Mouse (Mus musculus) CH12.LX (cell line): ENCODE measurements around the gene Prkag1. TPM values are rescaled to one million over a fixed set of nuclear protein-coding genes. Genes with fewer than 3 reads are reported as not detected.
A peak's percentile ranks its signal among the peaks of the same experiment; 100 is the strongest.

Experiments used
- DNase-seq: peaks from one replicate; pipeline ENCODE4 v3.0.0-alpha.2; 2013; ENCODE audit errors: extremely low read depth
- H3K27ac ChIP-seq: 2 replicates; pipeline ENCODE4 v1.5.1; 2012; ENCODE audit warnings: low read depth, mild to moderate bottlenecking, control low read depth, moderate library complexity; ENCODE audit not compliant: insufficient read depth
- H3K27me3 ChIP-seq: replicated peaks from 2 replicates; pipeline ENCODE3; 2012; ENCODE audit warnings: inconsistent platforms
- H3K36me3 ChIP-seq, 2 experiments: replicated peaks in 1 of 2; 2 replicates each; pipeline versions ENCODE3 to v1.6.1; 2012; ENCODE audit warnings: inconsistent platforms in 1 of 2, low read length in 1 of 2, mild to moderate bottlenecking in 1 of 2, mixed read lengths in 1 of 2, moderate library complexity in 1 of 2; ENCODE audit not compliant: control insufficient read depth in 1 of 2, insufficient read depth in 1 of 2
- H3K4me1 ChIP-seq, 2 experiments: 2 replicates each; pipeline ENCODE4 v1.6.1; 2012; ENCODE audit warnings: inconsistent platforms in 1 of 2, moderate library complexity in 1 of 2; ENCODE audit not compliant: insufficient read depth in 2 of 2, control insufficient read depth in 1 of 2
- H3K4me2 ChIP-seq: 2 replicates; pipeline ENCODE4 v1.6.1; 2012; ENCODE audit warnings: low read depth, mild to moderate bottlenecking, control low read depth; ENCODE audit not compliant: poor library complexity, insufficient read depth, severe bottlenecking
- H3K4me3 ChIP-seq, 3 experiments: fragments of 150-350 bp in 1 of 3; sonication (generic) in 1 of 3; replicated peaks in 1 of 3; 2 replicates each; pipeline versions ENCODE3 to v1.5.1; 2011 to 2012; ENCODE audit warnings: low read depth in 2 of 3, low read length in 2 of 3, mild to moderate bottlenecking in 2 of 3, moderate library complexity in 2 of 3, control low read depth in 1 of 3, improper control_type of control experiment in 1 of 3, inconsistent platforms in 1 of 3, mixed read lengths in 1 of 3; ENCODE audit not compliant: poor library complexity in 1 of 3
- H3K79me2 ChIP-seq: replicated peaks from 2 replicates; pipeline ENCODE4 v1.6.1; 2012; ENCODE audit warnings: mild to moderate bottlenecking, moderate library complexity; ENCODE audit not compliant: control insufficient read depth, poor library complexity, insufficient read depth, severe bottlenecking; ENCODE audit errors: extremely low read depth
- H3K9ac ChIP-seq: 2 replicates; pipeline ENCODE4 v1.6.1; 2012; ENCODE audit warnings: low read depth, mild to moderate bottlenecking, control low read depth, moderate library complexity; ENCODE audit not compliant: insufficient read depth
- H3K9me3 ChIP-seq: replicated peaks from 2 replicates; pipeline ENCODE3; 2012; ENCODE audit warnings: low read length, inconsistent platforms, mixed read lengths
- BHLHE40 ChIP-seq: IDR thresholded peaks from 2 replicates; pipeline ENCODE4 v1.6.1; 2011; ENCODE audit warnings: mild to moderate bottlenecking, low read depth, low read length, improper control_type of control experiment
- CHD1 ChIP-seq: IDR thresholded peaks from 2 replicates; pipeline ENCODE4 v1.6.1; 2012; ENCODE audit warnings: low read depth, low read length, improper control_type of control experiment, inconsistent platforms
- CHD2 ChIP-seq: IDR thresholded peaks from 2 replicates; pipeline ENCODE4 v1.6.1; 2011; ENCODE audit warnings: low read length, improper control_type of control experiment
- CTCF ChIP-seq, 2 experiments: IDR thresholded peaks in 1 of 2; conservative IDR thresholded peaks in 1 of 2; 2 replicates each; pipeline ENCODE4 v1.5.1; 2011 to 2012; ENCODE audit warnings: low read depth in 2 of 2, low read length in 2 of 2, improper control_type of control experiment in 1 of 2, inconsistent platforms in 1 of 2, mild to moderate bottlenecking in 1 of 2, moderate library complexity in 1 of 2
- E2F4 ChIP-seq: IDR thresholded peaks from 2 replicates; pipeline ENCODE4 v1.6.1; 2011; ENCODE audit warnings: low read depth, low read length, improper control_type of control experiment; ENCODE audit not compliant: insufficient replicate concordance
- EP300 ChIP-seq: IDR thresholded peaks from 2 replicates; pipeline ENCODE4 v1.6.1; 2011; ENCODE audit warnings: low read length, improper control_type of control experiment
- ETS1 ChIP-seq: conservative IDR thresholded peaks from 2 replicates; pipeline ENCODE4 v1.6.1; 2012; ENCODE audit warnings: low read depth, mild to moderate bottlenecking, inconsistent platforms, low read length, improper control_type of control experiment, moderate library complexity
- GABPA ChIP-seq: IDR thresholded peaks from 2 replicates; pipeline ENCODE4 v1.6.1; 2012; ENCODE audit warnings: low read depth, low read length, improper control_type of control experiment, inconsistent platforms; ENCODE audit not compliant: insufficient replicate concordance
- IRF4 ChIP-seq: IDR thresholded peaks from 2 replicates; pipeline ENCODE4 v1.6.1; 2014; ENCODE audit warnings: low read depth, mild to moderate bottlenecking, inconsistent platforms, low read length, improper control_type of control experiment
- JUN ChIP-seq: IDR thresholded peaks from 2 replicates; pipeline ENCODE4 v1.6.1; 2011; ENCODE audit warnings: low read depth, mild to moderate bottlenecking, low read length, improper control_type of control experiment, moderate library complexity; ENCODE audit not compliant: insufficient read depth
- JUND ChIP-seq: conservative IDR thresholded peaks from 2 replicates; pipeline ENCODE4 v1.6.1; 2011; ENCODE audit warnings: low read depth, low read length, improper control_type of control experiment
- KAT2A ChIP-seq: IDR thresholded peaks from 2 replicates; pipeline ENCODE4 v1.6.1; 2012; ENCODE audit warnings: low read length, improper control_type of control experiment, inconsistent platforms; ENCODE audit not compliant: insufficient replicate concordance
- MEF2A ChIP-seq: IDR thresholded peaks from 2 replicates; pipeline ENCODE4 v1.6.1; 2014; ENCODE audit warnings: low read depth, mild to moderate bottlenecking, inconsistent platforms, low read length, improper control_type of control experiment, borderline replicate concordance
- MYC ChIP-seq: IDR thresholded peaks from 2 replicates; pipeline ENCODE4 v1.6.1; 2011; ENCODE audit warnings: low read depth, mild to moderate bottlenecking, improper control_type of control experiment, low read length
- NRF1 ChIP-seq: IDR thresholded peaks from 2 replicates; pipeline ENCODE4 v1.6.1; 2014; ENCODE audit warnings: low read depth, mild to moderate bottlenecking, inconsistent platforms, low read length, improper control_type of control experiment, moderate library complexity
- PAX5 ChIP-seq: IDR thresholded peaks from 2 replicates; pipeline ENCODE4 v1.6.1; 2012; ENCODE audit warnings: low read length, inconsistent platforms, mixed read lengths
- POLR2A ChIP-seq: IDR thresholded peaks from 2 replicates; pipeline ENCODE4 v1.6.1; 2011; ENCODE audit warnings: low read depth, mild to moderate bottlenecking, improper control_type of control experiment, low read length
- POLR2AphosphoS2 ChIP-seq: IDR thresholded peaks from 2 replicates; pipeline ENCODE4 v1.6.1; 2011; ENCODE audit warnings: low read depth, low read length, improper control_type of control experiment
- RAD21 ChIP-seq: IDR thresholded peaks from 2 replicates; pipeline ENCODE4 v1.6.1; 2011; ENCODE audit warnings: low read depth, mild to moderate bottlenecking, low read length, improper control_type of control experiment, moderate library complexity
- RCOR1 ChIP-seq: conservative IDR thresholded peaks from 2 replicates; pipeline ENCODE4 v1.6.1; 2012; ENCODE audit warnings: low read depth, mild to moderate bottlenecking, inconsistent platforms, low read length, improper control_type of control experiment
- SMC3 ChIP-seq: IDR thresholded peaks from 2 replicates; pipeline ENCODE4 v1.6.1; 2011; ENCODE audit warnings: low read depth, low read length, improper control_type of control experiment
- TBP ChIP-seq: conservative IDR thresholded peaks from 2 replicates; pipeline ENCODE4 v1.6.1; 2011; ENCODE audit warnings: low read depth, low read length, improper control_type of control experiment
- UBTF ChIP-seq: IDR thresholded peaks from 2 replicates; pipeline ENCODE4 v1.6.1; 2012; ENCODE audit warnings: low read depth, mild to moderate bottlenecking, inconsistent platforms, low read length, improper control_type of control experiment, moderate library complexity
- USF2 ChIP-seq: conservative IDR thresholded peaks from 2 replicates; pipeline ENCODE4 v1.6.1; 2011; ENCODE audit warnings: low read depth, low read length, improper control_type of control experiment
- ZC3H11A ChIP-seq: IDR thresholded peaks from 2 replicates; pipeline ENCODE4 v1.6.1; 2012; ENCODE audit warnings: low read depth, mild to moderate bottlenecking, inconsistent platforms, low read length, improper control_type of control experiment
- ZKSCAN1 ChIP-seq: IDR thresholded peaks from 2 replicates; pipeline ENCODE4 v1.6.1; 2012; ENCODE audit warnings: low read depth, inconsistent platforms, low read length, improper control_type of control experiment, borderline replicate concordance
- ZMIZ1 ChIP-seq: IDR thresholded peaks from 2 replicates; pipeline ENCODE4 v1.6.1; 2012; ENCODE audit warnings: low read depth, mild to moderate bottlenecking, inconsistent platforms, low read length, improper control_type of control experiment
- ZNF384 ChIP-seq: IDR thresholded peaks from 2 replicates; pipeline ENCODE4 v1.6.1; 2012; ENCODE audit warnings: low read depth, low read length, improper control_type of control experiment, inconsistent platforms
- dilution Hi-C: fragments of 300-500 bp; cut with MboI; formaldehyde crosslinking; loops from 2 replicates; pipeline ENCODE4 v1.14.3; 2020; ENCODE audit warnings: low sequenced_read_pairs; ENCODE audit not compliant: extremely low pct_unique_long_range_greater_than_20kb, extremely low pct_ligation_motif_present
- in situ Hi-C: fragments of 300-500 bp; cut with MboI; formaldehyde crosslinking; loops from 3 replicates; pipeline ENCODE4 v1.14.3; 2019; ENCODE audit warnings: low sequenced_read_pairs, low pct_ligation_motif_present, low pct_unique_long_range_greater_than_20kb, mixed read lengths
- polyA plus RNA-seq: library from polyadenylated mRNA; unstranded; fragments of >175 nt; gene quantifications from 2 replicates; pipeline ENCODE4 v1.2.1, GENCODE M21; 2012; ENCODE audit warnings: low read depth; ENCODE audit not compliant: insufficient read length
- total RNA-seq, 2 experiments: library from RNA; depleted of rRNA; stranded (reverse); fragments of 300-350 nt in 1 of 2; fragments of >200 nt in 1 of 2; gene quantifications; 2 replicates each; pipeline ENCODE4 v1.2.3; 2012 to 2014

The Prkag1 gene
- total and polyA plus RNA-seq, 3 experiments, result 49.4 to 87.5 (median 66.1) TPM

- H3K9ac ChIP-seq, result no peak overlapping the region
- H3K4me1 ChIP-seq, result peaks cover 6 to 30% of the 10 kb centered on the region in 2 experiments
- H3K36me3 ChIP-seq, result no peaks in the 10 kb centered on the region
- TF ChIP-seq CTCF (conservative IDR thresholded peaks at IDR 0.05 in 1 of 2, IDR thresholded peaks at IDR 0.05 in 1 of 2; ENCODE audit: low read depth in 2 of 2, low read length in 2 of 2) (peak in 1 of 2 experiments; percentile 58; a peak in 2 of 4 replicates), ZC3H11A (no peak), TBP (no peak), RAD21 (peak; percentile 25), MEF2A (no peak), JUN (no peak), BHLHE40 (no peak), RCOR1 (no peak), EP300 (no peak), ZNF384 (no peak), POLR2AphosphoS2 (no peak), JUND (no peak), SMC3 (peak; percentile 43; the same call in 1 of the 2 replicates), ETS1 (no peak), E2F4 (no peak), ZMIZ1 (no peak), PAX5 (no peak), MYC (no peak), ZKSCAN1 (no peak), CHD1 (no peak), KAT2A (no peak)
- in situ Hi-C loops, result no loop called here
- dilution Hi-C loops, result no loop called here
- DNase-seq, result no peak
- H3K4me2 ChIP-seq, result no peak overlapping the region
- H3K4me3 ChIP-seq, result no peak overlapping the region
- peaks cover 2% of the 10 kb centered on the region for H3K27me3 ChIP-seq
- peaks cover 6% of the 10 kb centered on the region for H3K9me3 ChIP-seq
- no peaks in the 10 kb centered on the region for H3K79me2 ChIP-seq
- no peak overlapping the region for H3K27ac ChIP-seq
Measured at GRCm38 (mm10) chr15:98781166-98781565, 50.2 kb downstream of the Prkag1 start.

DNA sequence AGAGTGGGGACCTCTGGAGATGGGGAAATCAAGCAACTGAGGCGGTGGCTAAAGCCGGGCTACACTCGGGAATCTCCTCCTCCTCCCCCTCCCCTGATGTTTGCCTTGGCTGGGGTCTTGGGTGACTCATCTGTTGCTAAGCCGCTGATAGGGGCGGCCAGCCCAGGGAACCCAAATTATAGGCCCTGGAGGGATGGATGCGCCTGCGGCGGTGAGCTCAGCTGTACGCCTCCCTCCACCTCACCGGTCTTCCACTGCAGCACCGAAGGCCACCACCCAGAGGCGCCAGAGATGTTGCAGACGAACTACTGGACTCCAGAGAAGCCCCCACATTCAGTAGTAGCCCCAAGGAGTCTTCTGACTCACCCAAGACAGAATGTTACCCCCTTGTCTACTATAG, 50.7 kb downstream of the Prkag1 start:
- no peaks in the 10 kb centered on the region for H3K79me2 ChIP-seq
- no peak overlapping the region for H3K4me2 ChIP-seq
- no peak overlapping the region for H3K27ac ChIP-seq
- peaks cover 10 to 35% of the 10 kb centered on the region in 2 experiments for H3K4me1 ChIP-seq
- no peak overlapping the region for H3K4me3 ChIP-seq
- H3K9ac ChIP-seq, result no peak overlapping the region
- dilution Hi-C loops, result no loop called here
- H3K36me3 ChIP-seq, result no peaks in the 10 kb centered on the region
- in situ Hi-C loops, result no loop called here
- H3K9me3 ChIP-seq, result peaks cover 2% of the 10 kb centered on the region
- TF ChIP-seq POLR2A, result no peak
- no peak for TF ChIP-seq IRF4
- no peak for TF ChIP-seq KAT2A
- TF ChIP-seq EP300, result no peak
- TF ChIP-seq BHLHE40, result no peak
- no peak for TF ChIP-seq POLR2AphosphoS2
- no peak for TF ChIP-seq NRF1
- TF ChIP-seq USF2, result no peak
- TF ChIP-seq UBTF, result no peak
- no peak for TF ChIP-seq GABPA
- no peak for TF ChIP-seq ZMIZ1
- TF ChIP-seq CHD2, result no peak
- H3K27me3 ChIP-seq, result peaks cover 2% of the 10 kb centered on the region
- DNase-seq, result no peak
